Mouse (Mus musculus) c-Kit-negative CD71-positive TER-119-positive erythroid progenitor cells, embryonic 14.5 days (primary cell): ENCODE data around the gene Pgm5.
"Not testable (repeated sequence)": the region's sequence is repeated elsewhere in the genome, so short reads cannot be mapped to it uniquely, and the experiment has no call there.

ENCODE experiments used
- DNase-seq: peaks from one replicate; pipeline ENCODE4 v3.0.0-alpha.2; 2013; ENCODE audit warnings: low read depth, low spot score

The Pgm5 gene

DNA sequence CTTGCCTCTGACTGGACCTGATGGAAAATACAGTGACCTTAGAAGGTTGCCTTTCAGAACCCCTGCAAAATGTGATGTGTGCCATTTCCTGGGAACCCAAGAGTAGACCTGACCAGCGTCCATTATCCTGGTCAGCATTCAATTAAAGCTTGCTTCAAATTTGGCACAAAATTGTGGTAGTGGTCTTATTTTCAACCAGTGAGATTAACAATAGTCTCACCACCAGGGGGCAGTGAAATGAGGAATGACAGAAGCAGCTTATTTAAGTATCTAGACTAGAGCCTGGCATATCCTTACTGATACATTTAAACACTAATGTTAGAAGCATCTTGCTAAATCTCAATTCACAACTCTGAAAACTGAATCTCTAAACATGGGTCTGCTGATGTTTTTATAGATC lies 156.3 kb downstream of the Pgm5 start:
- DNase-seq: no peak

DNA sequence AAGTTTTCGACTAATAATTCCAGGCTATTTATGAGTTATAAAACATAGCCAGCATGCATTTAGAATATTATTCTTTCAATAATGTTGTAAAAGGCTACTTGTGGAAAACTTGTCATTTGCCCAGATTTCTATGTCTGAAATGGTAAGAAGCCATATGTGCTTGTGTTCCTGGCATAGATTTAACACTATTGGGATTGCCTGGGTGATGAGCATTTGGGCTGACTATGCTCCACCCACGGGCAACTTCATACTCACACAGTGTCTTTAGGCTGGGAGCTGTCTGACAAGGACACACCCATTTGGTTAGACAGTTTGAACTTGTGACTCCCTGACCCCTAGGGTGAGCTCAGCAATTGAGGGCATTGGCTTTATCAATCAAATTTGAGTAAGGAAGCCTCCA lies 157.3 kb downstream of the Pgm5 start:
- DNase-seq: no peak

DNA sequence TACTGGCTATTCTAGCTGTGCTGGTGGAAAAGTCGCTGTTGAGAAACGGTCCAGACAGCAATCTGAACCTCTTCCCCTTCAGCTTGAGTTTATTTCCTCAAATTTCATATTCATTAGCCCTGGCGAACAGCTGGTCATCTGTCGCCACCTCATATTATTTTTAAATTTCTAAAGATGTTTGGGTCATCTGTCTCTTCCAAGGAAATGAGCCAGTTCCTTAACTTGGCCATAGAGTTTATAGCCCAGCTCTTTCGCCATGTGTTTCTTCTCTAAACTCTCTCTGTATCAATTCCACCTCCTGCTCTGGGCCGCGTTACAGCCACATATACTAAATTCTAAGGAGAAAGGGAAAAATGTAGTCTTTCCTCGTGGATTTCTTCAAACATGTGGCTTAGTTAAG lies 158.0 kb downstream of the Pgm5 start:
- no peak for DNase-seq

DNA sequence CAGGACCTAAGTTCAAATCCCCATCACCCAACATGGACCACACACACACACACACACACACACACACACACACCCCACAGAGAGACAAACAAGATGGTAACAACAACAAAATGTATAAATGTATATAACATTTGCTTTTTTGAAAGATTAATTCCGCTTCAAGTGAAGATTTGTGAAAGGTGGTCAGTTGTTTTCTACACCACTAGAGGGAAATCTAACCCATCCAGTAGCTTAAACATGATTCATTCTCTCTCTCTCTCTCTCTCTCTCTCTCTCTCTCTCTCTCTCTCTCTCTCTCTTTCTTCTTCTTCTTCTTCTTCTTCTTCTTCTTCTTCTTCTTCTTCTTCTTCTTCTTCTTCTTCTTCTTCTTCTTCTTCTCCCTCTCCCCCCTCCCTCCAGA lies 158.5 kb downstream of the Pgm5 start:
- DNase-seq: not testable (repeated sequence)

DNA sequence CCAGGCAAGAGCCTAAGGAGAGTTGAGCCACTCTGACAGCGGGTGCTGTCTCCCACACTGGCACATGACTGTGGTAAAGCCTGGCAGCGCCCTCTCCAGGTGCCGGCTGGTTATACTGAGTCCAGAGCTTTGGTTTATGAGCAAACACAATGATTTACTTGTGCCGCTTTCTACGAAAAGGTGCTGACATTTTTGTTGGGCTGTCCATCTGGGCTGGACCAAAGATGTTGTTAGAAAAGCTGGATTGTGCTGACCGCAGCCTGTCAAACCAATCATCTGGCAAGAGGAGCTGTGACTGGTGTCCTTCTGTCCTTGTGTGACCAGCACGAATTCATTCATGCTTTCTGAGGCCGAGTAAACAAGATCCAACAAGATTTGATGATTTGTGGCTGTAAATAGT lies 159.9 kb downstream of the Pgm5 start:
- no peak for DNase-seq

DNA sequence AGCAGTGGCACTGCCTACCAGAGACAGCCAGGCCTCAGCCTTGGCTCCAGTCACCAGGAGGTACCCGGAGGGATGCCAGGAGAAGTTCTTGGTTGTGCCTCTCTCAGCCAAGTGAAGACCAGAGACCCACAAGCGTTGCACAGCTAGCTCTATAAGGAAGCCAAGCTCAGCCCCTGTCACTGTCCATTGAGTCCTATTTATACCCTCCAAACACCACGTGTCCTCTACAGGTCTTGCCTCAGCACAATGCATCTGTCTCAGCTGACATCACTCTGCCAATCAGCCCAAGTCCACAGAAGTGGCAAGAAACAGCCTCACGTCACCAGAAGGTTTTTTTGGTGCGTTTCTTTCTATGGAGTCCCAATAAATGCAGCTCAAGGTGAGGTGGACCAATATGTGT lies 161.0 kb downstream of the Pgm5 start:
- no peak for DNase-seq

DNA sequence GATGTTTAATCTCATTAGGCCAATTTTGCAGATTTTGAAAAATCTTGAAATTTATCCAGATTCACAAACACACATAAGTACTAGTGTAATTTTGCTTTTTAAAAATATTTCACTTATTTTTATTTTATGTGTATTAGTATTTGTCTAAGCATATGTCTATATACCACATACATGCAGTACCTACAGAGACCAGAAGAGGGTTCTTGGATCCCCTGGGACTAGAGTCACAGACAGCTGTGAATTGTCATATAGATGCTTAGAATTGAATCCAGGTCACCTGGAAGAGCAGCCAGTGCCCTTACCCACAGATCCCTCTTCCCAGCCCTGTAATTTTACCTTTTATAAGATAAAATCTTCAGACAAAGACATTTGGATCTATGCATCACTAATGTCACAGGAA lies 161.7 kb downstream of the Pgm5 start:
- DNase-seq: no peak

DNA sequence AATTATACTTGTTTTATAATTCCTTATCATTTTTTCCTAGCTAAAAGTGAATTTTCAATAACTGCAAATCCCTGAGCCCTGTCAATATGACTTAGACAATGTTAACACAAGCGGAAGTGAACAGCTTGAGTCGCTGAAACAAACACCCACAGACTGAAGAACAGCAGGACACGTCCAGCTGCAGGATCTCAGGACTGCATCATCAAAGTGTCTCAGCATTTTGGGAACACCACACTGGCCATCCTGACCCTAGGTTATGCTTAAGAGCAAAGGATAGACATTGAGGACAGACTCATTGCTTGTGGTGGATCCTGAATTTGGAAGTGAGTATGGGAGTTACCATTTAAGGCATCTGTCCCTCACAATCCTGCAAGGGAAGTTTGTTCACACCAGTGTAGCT lies 162.5 kb downstream of the Pgm5 start:
- no peak for DNase-seq

DNA sequence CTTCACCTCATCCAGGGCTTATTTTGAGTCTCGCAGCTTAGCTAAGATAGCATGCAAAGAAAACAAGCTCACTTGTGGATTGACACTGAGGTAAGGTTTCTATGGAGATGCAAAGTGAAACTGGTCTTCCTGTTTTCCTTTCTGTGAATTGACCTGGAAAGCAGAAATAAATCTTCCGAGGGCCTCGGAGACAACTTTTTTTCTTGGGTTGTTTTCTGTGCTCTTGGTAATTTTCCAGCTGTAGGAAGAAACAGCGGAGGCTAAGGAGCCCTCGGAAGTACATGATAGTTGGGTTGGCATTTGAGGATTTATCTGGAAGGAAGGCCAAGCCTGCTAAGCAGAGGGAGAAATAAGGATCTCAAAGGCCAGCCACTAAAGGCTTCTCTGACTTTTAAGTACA lies 163.0 kb downstream of the Pgm5 start:
- DNase-seq: no peak

DNA sequence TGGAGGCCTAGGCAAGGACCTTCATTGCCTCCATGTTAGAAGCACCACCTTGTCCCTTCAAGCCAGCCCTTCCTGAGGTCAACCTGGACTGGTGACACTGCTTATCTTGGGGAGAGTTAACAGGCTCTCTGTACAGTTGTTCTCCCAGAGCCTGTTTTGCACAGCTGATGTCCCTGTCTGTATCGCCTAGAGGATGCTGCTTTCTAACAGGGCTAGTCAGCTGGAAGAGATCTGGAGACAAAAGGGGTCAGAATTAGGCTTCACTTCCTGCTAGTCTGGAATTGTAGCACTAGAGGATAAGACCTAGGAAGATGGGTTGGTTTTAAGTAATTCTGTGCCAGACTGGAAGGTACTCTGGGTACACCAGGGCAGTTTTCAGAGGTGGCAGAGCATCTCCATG lies 163.7 kb downstream of the Pgm5 start:
- DNase-seq: no peak

DNA sequence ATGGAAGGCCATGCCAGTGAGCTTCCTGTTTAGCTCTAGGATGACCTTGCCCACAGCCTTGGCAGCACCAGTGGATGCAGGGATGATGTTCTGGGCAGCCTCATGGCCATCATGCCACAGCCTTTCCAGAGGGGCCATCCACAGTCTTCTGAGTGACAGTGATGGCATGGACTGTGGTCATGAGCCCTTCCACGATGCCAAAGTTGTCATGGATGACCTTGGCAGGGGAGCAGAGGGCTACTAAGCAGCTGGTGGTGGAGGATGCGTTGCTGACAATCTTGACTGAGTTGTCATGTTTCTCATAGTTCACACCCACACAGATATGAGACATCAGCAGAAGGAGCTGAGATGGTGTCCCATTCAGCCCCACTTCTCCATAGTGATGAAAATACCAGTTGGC lies 169.0 kb downstream of the Pgm5 start:
- DNase-seq: no peak

DNA sequence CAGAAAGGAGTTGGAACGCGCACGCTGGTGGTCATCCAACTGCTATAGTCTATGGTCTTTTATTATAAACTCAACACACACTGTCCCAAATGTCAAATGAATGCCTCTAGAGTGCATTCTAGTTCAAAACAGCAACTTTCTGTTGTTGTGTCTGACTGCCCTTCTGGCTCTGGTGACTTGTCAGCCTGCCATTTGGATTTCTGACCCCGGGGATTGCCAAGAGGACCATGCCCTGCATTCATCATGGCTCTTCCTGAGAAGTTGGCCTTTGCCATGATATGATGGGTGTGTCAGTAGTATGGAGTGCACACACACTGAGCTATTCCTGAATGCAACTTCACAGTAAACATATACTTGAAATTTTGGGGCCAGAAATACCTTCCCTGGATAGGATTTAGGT lies 172.1 kb downstream of the Pgm5 start:
- DNase-seq: no peak

DNA sequence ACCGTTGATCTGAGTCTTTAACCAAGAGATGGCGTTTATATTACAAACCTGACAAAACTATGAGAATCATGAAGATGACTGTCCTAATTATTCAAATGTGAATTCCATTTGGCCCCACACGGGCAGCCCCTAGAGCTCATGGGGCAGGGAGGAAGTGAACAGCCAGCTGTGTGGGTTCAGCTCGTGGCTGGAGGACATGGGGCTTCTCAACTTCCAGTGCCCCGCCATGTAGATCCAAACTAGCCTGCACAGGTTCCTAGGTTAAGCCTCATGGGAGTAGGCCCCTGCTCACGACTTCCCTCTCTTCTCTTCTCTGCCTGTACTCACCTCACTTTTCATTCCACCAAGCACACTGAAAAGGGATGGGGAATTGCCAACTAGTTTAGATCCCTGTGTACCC lies 173.3 kb downstream of the Pgm5 start:
- DNase-seq: no peak

DNA sequence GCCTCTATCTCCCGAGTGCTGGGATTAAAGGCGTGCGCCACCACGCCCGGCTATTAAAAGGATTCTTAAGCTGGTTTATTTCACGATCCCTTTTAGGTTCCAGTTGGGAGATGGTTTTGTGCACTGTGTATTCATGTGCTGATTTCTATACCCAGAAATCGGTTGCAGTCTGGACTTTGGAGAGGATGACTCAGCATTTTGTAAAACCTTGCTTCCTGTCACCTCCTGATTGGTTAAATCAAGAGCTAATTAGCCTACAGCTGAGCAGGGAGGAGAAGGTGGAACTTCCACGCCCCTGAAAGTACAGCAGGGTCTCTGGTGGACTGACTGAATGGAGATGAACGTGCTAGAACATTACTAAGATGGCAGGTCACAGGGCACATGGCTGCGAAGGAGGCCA lies 175.2 kb downstream of the Pgm5 start:
- DNase-seq: no peak

DNA sequence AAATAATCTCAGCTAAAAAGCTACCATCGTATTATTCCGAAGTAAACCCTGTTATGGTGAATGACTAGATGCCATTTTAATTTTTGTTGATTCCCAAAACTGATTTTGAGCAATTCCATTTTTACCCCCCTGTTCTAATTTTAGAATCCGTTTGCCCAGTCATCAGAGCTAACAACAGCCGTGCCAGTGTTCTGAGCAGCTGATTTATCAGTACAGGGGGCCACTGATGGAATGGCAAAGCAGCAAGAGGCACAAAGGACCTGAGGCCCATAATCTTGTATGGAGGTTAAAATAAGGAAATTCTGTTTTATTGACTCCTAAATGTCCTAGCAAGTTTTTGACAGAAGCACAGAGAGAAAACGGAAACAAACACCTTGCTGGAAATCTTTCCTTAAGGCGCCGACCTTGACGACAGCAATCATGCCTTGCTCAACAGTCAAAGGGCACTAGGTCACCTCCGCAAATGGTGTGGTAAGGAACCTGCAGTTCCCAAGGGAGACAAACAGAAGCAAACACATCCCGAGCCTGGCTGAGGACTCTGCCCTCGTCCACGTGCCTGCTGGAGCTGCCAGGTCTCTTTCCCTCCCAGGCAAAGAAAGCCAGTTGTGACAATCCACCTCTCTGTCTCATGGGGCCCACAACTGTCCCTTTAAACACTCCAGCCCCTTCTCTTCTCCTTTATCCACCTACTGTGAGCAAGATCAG lies 178.5 kb downstream of the Pgm5 start:
- DNase-seq: no peak

DNA sequence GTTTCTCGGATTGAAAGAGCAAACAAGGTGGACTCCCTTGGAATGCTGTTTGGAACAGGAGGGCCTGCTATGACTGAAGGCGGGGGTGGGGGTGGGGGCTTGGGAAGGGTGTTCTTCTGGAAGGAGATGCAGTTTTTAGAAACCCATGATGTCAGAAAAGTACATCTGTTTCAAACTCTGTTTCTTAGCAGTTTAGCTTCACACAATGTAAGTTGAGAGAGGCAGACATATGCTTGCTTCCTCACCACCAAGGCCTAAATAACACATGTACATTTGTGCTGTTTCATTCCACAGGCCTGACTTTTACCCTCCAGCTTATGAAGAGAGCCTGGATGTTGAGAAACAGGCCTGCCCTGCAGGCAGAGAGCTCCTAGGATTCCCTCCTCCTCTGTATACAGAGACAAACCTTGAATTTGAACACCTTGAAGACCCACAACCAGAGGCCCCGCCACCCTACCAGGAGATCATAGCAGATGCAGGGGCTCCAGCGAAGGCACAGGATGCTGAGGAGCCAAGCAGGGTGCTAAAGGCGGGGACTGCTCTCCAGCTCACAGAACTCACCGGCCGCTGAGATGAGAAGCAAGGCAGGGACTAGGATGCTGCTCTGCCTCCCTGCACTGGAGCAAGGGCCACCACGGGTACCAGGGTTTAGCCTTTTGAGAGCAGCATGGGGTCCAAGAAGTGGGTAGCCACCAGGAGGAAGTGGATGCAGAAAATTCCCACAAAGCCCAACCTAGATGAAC lies 184.2 kb downstream of the Pgm5 start:
- DNase-seq: no peak

DNA sequence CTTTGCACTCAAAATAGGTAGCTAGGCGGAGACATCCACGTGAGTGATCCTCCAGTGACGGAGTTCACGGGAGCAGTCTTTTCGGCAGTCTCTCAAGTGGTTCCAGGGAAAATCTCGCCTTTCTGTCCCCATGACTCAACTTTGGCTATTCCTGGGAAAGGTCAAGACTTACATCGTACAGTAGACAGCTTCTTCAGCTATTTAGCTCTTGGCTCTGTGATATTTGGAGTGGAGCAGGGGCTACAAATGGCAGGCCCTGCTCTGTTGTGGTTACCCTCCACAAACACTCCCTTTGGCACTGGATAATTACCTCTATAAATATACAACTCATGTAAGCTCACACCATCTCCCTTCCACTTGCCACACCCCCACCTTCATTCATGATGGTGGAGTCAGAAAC lies 185.2 kb downstream of the Pgm5 start:
- no peak for DNase-seq

DNA sequence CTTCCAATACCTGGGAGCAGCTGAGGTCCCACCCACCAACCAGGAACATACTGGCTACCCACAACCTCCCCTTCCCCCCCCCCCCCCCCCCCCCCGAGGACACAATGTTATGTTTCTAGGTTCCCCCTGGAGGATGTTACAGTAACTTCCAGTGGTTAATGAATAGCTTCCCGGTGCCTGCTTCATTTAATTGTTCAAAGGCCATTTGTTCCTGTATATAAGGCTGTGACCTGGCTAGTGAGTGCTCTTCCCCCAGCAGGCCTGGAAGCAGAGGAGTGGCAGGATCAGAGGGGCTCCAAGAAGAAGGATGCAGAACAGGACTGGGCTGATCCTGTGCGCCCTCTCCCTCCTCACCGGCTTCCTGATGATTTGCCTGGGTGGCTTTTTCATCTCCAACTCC lies 187.9 kb downstream of the Pgm5 start, which contains the start of gene Tmem252:
Tmem252 (plus strand) TSS at position 247 of the 400 bp plus-strand sequence.
- no peak for DNase-seq

DNA sequence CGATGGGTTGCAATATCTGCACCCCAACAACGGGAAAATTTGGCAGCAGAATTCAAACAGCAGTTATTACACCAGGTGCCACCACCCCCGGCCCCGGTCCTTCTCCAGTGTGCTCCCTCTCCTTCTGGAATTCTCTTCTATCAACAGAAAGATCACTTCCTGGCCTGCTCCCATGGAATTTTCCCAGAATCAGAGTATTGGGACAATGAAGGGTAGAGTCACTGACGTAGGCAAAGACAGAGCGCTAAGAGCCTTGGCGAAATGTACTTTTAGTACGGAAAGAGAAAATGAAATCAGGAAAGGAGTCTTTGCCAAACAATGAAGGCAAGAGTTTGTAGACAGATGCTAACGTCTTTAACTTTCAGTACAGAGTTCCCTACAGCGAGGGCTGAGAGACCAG lies 188.3 kb downstream of the Pgm5 start:
- DNase-seq: no peak

DNA sequence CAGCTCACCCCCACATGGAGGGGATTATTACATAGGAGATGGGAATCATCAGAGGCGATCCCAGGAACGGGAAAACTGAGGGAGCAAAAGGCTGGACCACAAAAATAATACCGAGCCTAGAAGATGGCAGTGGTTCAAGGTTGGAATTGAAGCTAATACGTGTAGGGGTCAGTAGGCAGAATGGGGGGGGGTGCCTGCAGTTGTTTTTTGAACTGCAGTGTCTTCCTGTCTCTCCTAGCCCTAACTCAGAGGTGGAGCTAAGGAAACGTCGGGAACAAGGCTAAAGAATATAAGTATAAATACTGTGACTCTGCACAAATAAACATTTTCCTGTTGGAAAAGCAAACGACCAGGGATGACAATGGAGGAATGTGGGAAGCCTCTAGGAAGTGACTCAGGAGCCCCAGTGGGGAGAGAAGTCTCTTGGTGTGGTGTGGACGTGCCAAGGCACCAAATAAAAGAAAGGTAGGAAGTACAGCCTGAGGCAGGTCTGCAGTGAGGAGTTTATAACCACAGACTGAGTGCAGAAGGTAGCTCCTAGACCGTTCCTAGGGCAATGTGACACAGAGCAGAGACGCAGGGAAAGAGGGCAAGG lies 189.2 kb downstream of the Pgm5 start:
- DNase-seq: no peak

DNA sequence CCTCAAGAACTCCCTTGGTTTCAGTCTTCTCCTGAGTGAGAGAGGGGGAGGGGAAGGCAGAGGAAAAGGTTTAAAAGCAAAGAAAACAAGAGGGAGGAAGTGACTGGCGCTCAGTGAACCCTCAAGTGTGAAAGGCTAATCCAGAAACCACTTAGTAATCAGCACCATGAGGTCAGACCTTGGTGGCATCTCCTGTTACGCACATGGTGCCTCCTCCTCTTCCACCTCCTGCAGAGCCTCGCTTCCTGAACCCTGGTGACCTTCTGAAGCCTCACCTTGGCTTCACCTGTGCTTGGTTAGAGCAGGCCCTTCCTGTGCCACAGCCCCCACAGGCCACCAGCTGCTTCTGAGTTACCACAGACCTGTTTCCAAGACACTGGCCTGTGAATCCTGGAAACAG lies 190.1 kb downstream of the Pgm5 start:
- DNase-seq: no peak

DNA sequence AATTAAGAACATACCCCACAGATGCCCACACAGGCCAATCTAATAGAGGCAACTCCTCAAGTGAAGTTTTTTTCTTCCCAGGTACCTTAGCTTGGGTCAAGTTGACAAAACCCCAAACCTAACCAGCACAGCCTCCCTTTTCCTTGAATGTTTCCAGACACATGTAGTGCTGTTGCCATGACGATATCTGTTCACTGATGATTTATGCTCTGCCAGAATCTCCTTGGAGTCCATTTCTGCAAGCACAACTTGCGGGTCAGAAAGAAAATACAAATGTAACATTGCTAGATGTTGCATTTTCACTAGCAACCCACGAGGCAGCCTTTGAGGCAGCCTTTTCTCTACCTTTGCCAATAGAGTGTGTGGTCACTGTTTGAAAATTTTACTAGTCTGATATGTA lies 194.1 kb downstream of the Pgm5 start:
- DNase-seq: no peak

DNA sequence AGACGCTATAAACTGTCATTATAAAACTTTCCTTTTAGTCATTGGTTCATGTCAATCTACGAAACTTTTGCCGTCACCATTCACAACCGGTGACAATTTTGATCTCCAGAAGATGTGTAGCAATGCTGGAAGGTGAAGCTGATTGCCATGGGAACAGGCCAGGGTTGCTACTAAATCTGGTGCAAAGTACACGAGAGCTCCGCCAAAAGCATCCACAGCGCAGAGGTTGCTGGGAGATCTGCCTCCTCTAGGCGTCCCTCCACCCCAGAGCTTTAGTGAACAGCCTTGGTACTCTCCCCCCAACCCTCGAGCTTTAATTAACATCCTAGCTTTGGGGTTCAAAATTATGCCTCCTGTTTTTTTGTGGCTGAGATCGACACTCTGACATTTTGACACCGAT lies 195.9 kb downstream of the Pgm5 start:
- no peak for DNase-seq
